Mouse (Mus musculus) cortical plate, adult 2 months (tissue): ENCODE measurements around the gene Hoxa10.

Experiments used
- CTCF ChIP-seq: fragments of 200-500 bp; IDR thresholded peaks from 2 replicates; pipeline ENCODE4 v1.5.1; 2011; ENCODE audit warnings: mild to moderate bottlenecking, control low read depth, low read length; ENCODE audit not compliant: insufficient read depth; ENCODE audit errors: extremely low read depth
- POLR2A ChIP-seq: fragments of 200-500 bp; IDR thresholded peaks from 2 replicates; pipeline ENCODE4 v1.6.1; 2011; ENCODE audit warnings: mild to moderate bottlenecking, low read length, control low read depth; ENCODE audit not compliant: insufficient read depth; ENCODE audit errors: extremely low read depth

GRCm38 (mm10) chr6:52244471-52245039, 3.9 kb upstream of the Hoxa10 start:
- no peak for TF ChIP-seq POLR2A
- TF ChIP-seq CTCF = no peak
